Mouse (Mus musculus) testis, adult 2 months (tissue): ENCODE measurements at regions not wholly inside any gene's neighbourhood (a gene's known extent, or its start where the extent isn't known, plus 50 kb on each side); places are given as distances from the start of the nearest gene placed in this dataset.

ENCODE experiments used
- CTCF ChIP-seq: fragments of 200-500 bp; IDR thresholded peaks from 2 replicates; pipeline ENCODE4 v1.5.1; 2012; ENCODE audit warnings: low read depth, mild to moderate bottlenecking, inconsistent platforms, low read length, moderate library complexity; ENCODE audit not compliant: control insufficient read depth, insufficient read depth, insufficient replicate concordance
- POLR2A ChIP-seq: fragments of 200-500 bp; IDR thresholded peaks from 2 replicates; pipeline ENCODE4 v1.6.1; 2012; ENCODE audit warnings: low read depth, mild to moderate bottlenecking, inconsistent platforms, low read length, moderate library complexity; ENCODE audit not compliant: control insufficient read depth

- TF ChIP-seq CTCF = no peak
- no peak for TF ChIP-seq POLR2A
Observed at GRCm38 (mm10) chr8:25323643-25324420, 499.7 kb upstream of the Adam5 start.
